Mouse (Mus musculus): ENCODE measurements around the gene Ces1c. TPM values are rescaled to one million over a fixed set of nuclear protein-coding genes. Genes with fewer than 3 reads are reported as not detected.

The Ces1c gene
- total RNA-seq, 1 experiment: 0.85 TPM

DNA sequence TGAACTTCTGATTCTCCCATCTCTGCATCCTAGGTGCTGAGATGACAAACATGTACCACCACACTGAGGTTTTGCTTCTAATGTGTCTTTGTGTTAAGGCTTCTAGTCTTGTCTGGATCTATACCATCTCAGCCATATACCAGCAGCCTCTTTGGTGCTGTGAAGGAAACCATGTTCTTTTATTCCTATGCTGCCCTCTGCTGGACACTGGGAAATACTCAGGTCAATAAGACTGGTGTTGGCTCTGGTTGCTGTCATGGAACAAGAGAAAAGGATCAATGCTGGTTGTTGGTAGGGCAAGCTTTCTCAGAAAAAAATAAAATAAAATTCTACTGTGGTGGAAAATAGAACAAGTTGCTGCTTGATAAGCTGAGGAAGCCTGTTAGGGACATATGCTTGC is 35.7 kb downstream of the Ces1c start:
- Histone ChIP-seq H3K9me3 (ENCODE audit: control insufficient read depth, insufficient read depth, low read depth, low read length) (no peaks in the 10 kb centered on the region), H3K4me1 (ENCODE audit: control insufficient read depth in 2 of 2, insufficient read depth in 2 of 2, low read length in 2 of 2, poor library complexity in 1 of 2) (peaks cover 0 to 7% of the 10 kb centered on the region in 2 experiments; a peak in 2 of 4 replicates), H3K4me3 (ENCODE audit: insufficient read depth in 1 of 2, low read depth in 1 of 2, low read length in 2 of 2, poor library complexity in 1 of 2, severe bottlenecking in 1 of 2) (no peak overlapping the region), H3K36me3 (ENCODE audit: control insufficient read depth, insufficient read depth, low read length, poor library complexity, severe bottlenecking) (no peaks in the 10 kb centered on the region), H3K27ac (ENCODE audit: insufficient read depth, low read depth, low read length, poor library complexity, severe bottlenecking) (no peak overlapping the region), H3K9ac (ENCODE audit: insufficient read depth, low read depth, low read length, poor library complexity, severe bottlenecking) (no peak overlapping the region)
- DNase-seq (ENCODE audit: low read depth, low spot score): no peak
- no peak for TF ChIP-seq MAFK (IDR thresholded peaks at IDR 0.05; ENCODE audit: insufficient read depth, low read depth, low read length)
- TF ChIP-seq CHD2 (IDR thresholded peaks at IDR 0.05; ENCODE audit: low read depth, low read length): no peak
- TF ChIP-seq ZNF384 (IDR thresholded peaks at IDR 0.05; ENCODE audit: low read depth, low read length): no peak
- TF ChIP-seq ZC3H11A (IDR thresholded peaks at IDR 0.05; ENCODE audit: borderline replicate concordance, low read depth, low read length): peak; percentile 55; the same call in 1 of the 2 replicates
- no peak for TF ChIP-seq HCFC1 (IDR thresholded peaks at IDR 0.05; ENCODE audit: borderline replicate concordance, insufficient read depth, low read length)
- in situ Hi-C loops (cut with MboI; ENCODE audit: low sequenced_read_pairs in 2 of 2, unreplicated experiment in 2 of 2): loop anchor here (5.0 to 10.0 kb wide), 3 partner anchors 38 to 83 kb away; no protein-coding TSS in a partner anchor

DNA sequence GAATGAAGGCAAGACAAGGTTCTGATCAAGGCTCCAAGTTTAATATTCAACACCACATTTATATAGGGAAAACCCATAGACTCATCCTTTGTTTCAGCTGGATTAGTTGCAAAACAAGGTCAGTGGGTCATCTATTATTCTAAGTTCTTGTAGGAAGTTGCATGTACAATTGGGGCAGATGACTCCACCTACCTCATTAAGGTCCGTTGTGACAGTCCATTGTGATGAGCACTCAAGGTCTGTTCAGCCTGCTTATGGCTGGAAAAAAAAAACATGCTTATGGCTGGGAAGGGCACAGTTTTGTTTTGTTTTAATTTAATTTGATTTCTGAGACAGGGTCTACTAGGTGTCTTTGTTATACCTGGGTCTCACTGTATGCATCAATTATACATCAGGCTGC is 39.8 kb downstream of the Ces1c start:
- no peaks in the 10 kb centered on the region for H3K9me3 ChIP-seq (ENCODE audit: control insufficient read depth, insufficient read depth, low read depth, low read length)
- H3K36me3 ChIP-seq (ENCODE audit: control insufficient read depth, insufficient read depth, low read length, poor library complexity, severe bottlenecking): no peaks in the 10 kb centered on the region
- no peak overlapping the region for H3K4me3 ChIP-seq (ENCODE audit: insufficient read depth in 1 of 2, low read depth in 1 of 2, low read length in 2 of 2, poor library complexity in 1 of 2, severe bottlenecking in 1 of 2)
- H3K9ac ChIP-seq (ENCODE audit: insufficient read depth, low read depth, low read length, poor library complexity, severe bottlenecking): no peak overlapping the region
- TF ChIP-seq HCFC1 (IDR thresholded peaks at IDR 0.05; ENCODE audit: borderline replicate concordance, insufficient read depth, low read length): no peak
- TF ChIP-seq CHD2 (IDR thresholded peaks at IDR 0.05; ENCODE audit: low read depth, low read length): no peak
- TF ChIP-seq ZNF384 (IDR thresholded peaks at IDR 0.05; ENCODE audit: low read depth, low read length): 0 out of 2 replicates have a peak, but pooled peaks have one; percentile 53
- no peak for TF ChIP-seq ZC3H11A (IDR thresholded peaks at IDR 0.05; ENCODE audit: borderline replicate concordance, low read depth, low read length)
- TF ChIP-seq MAFK (IDR thresholded peaks at IDR 0.05; ENCODE audit: insufficient read depth, low read depth, low read length): no peak
- in situ Hi-C loops (cut with MboI; ENCODE audit: low sequenced_read_pairs in 2 of 2, unreplicated experiment in 2 of 2): loop anchor here in 1 of 2 experiments (10.0 kb wide), 1 partner anchor 77 kb away; no protein-coding TSS in a partner anchor
- H3K4me1 ChIP-seq (ENCODE audit: control insufficient read depth in 2 of 2, insufficient read depth in 2 of 2, low read length in 2 of 2, poor library complexity in 1 of 2): peaks cover 0 to 9% of the 10 kb centered on the region in 2 experiments; a peak in 2 of 4 replicates
- DNase-seq (ENCODE audit: low read depth, low spot score): peak; percentile 49
- no peak overlapping the region; the same call in 1 of the 2 replicates for H3K27ac ChIP-seq (ENCODE audit: insufficient read depth, low read depth, low read length, poor library complexity, severe bottlenecking)

DNA sequence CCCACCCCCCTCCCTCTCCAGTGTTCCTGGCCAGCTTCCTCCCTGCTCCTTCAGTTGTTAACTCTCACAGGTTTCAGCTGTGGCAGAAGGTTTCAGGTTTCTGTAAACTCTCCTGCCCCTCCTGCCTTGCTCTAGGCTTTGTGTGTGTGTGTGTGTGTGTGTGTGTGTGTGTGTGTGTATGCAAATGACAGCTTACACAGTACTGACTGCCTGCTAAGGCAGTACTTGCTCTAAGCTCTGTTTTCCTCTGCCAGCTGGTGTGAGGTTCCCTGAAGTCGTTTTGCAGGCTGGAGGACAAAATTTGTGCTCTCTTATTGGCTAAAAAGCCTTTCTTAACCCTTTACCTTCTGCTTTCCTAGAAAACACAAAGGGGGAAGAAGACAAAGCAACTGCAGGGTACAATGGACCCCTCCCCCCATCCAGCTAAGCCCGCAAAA is 42.4 kb downstream of the Ces1c start:
- in situ Hi-C loops (cut with MboI; ENCODE audit: low sequenced_read_pairs in 2 of 2, unreplicated experiment in 2 of 2): no loop called here
- no peak overlapping the region for H3K9ac ChIP-seq (ENCODE audit: insufficient read depth, low read depth, low read length, poor library complexity, severe bottlenecking)

GRCm38 (mm10) chr8:93088193-93088592 is 42.9 kb downstream of the Ces1c start:
- Histone ChIP-seq H3K9me3 (ENCODE audit: control insufficient read depth, insufficient read depth, low read depth, low read length) (no peaks in the 10 kb centered on the region), H3K36me3 (ENCODE audit: control insufficient read depth, insufficient read depth, low read length, poor library complexity, severe bottlenecking) (no peaks in the 10 kb centered on the region), H3K27ac (ENCODE audit: insufficient read depth, low read depth, low read length, poor library complexity, severe bottlenecking) (no peak overlapping the region), H3K4me3 (ENCODE audit: insufficient read depth in 1 of 2, low read depth in 1 of 2, low read length in 2 of 2, poor library complexity in 1 of 2, severe bottlenecking in 1 of 2) (no peak overlapping the region), H3K4me1 (ENCODE audit: control insufficient read depth in 2 of 2, insufficient read depth in 2 of 2, low read length in 2 of 2, poor library complexity in 1 of 2) (peaks cover 0 to 9% of the 10 kb centered on the region in 2 experiments; a peak in 2 of 4 replicates), H3K9ac (ENCODE audit: insufficient read depth, low read depth, low read length, poor library complexity, severe bottlenecking) (no peak overlapping the region)
- no peak for TF ChIP-seq HCFC1 (IDR thresholded peaks at IDR 0.05; ENCODE audit: borderline replicate concordance, insufficient read depth, low read length)
- TF ChIP-seq ZC3H11A (IDR thresholded peaks at IDR 0.05; ENCODE audit: borderline replicate concordance, low read depth, low read length): no peak
- TF ChIP-seq MAFK (IDR thresholded peaks at IDR 0.05; ENCODE audit: insufficient read depth, low read depth, low read length): no peak
- no peak for TF ChIP-seq CHD2 (IDR thresholded peaks at IDR 0.05; ENCODE audit: low read depth, low read length)
- TF ChIP-seq ZNF384 (IDR thresholded peaks at IDR 0.05; ENCODE audit: low read depth, low read length): no peak
- DNase-seq (ENCODE audit: low read depth, low spot score): no peak
- in situ Hi-C loops (cut with MboI; ENCODE audit: low sequenced_read_pairs in 2 of 2, unreplicated experiment in 2 of 2): no loop called here

More for the DNA sequence above, 42.4 kb downstream of the Ces1c start:
- DNase-seq (ENCODE audit: low read depth, low spot score): no peak
- no peaks in the 10 kb centered on the region for H3K9me3 ChIP-seq (ENCODE audit: control insufficient read depth, insufficient read depth, low read depth, low read length)
- no peak overlapping the region for H3K27ac ChIP-seq (ENCODE audit: insufficient read depth, low read depth, low read length, poor library complexity, severe bottlenecking)
- no peak overlapping the region for H3K4me3 ChIP-seq (ENCODE audit: insufficient read depth in 1 of 2, low read depth in 1 of 2, low read length in 2 of 2, poor library complexity in 1 of 2, severe bottlenecking in 1 of 2)
- peaks cover 0 to 9% of the 10 kb centered on the region in 2 experiments; a peak in 2 of 4 replicates for H3K4me1 ChIP-seq (ENCODE audit: control insufficient read depth in 2 of 2, insufficient read depth in 2 of 2, low read length in 2 of 2, poor library complexity in 1 of 2)
- TF ChIP-seq MAFK (IDR thresholded peaks at IDR 0.05; ENCODE audit: insufficient read depth, low read depth, low read length): no peak
- no peak for TF ChIP-seq ZNF384 (IDR thresholded peaks at IDR 0.05; ENCODE audit: low read depth, low read length)
- TF ChIP-seq ZC3H11A (IDR thresholded peaks at IDR 0.05; ENCODE audit: borderline replicate concordance, low read depth, low read length): no peak
- no peak for TF ChIP-seq HCFC1 (IDR thresholded peaks at IDR 0.05; ENCODE audit: borderline replicate concordance, insufficient read depth, low read length)
- no peak for TF ChIP-seq CHD2 (IDR thresholded peaks at IDR 0.05; ENCODE audit: low read depth, low read length)
- H3K36me3 ChIP-seq (ENCODE audit: control insufficient read depth, insufficient read depth, low read length, poor library complexity, severe bottlenecking): no peaks in the 10 kb centered on the region
